Mouse (Mus musculus) hindbrain, embryonic 14.5 days (tissue): ENCODE results near the gene Csrp1. TPM values are rescaled to one million over a fixed set of nuclear protein-coding genes. Genes with fewer than 3 reads are reported as not detected.

Experiments
- ATAC-seq: fragments of 200-750 bp; cut with Nextera tagmentation; 2 replicates; pipeline ENCODE4 v1.8.0; 2017; ENCODE audit warnings: moderate number of reproducible peaks, mild to moderate bottlenecking, moderate TSS enrichment, moderate library complexity; ENCODE audit not compliant: low FRiP score
- DNase-seq: peaks from one replicate; pipeline ENCODE4 v3.0.0-alpha.2; 2015; ENCODE audit warnings: low spot score
- H3K27ac ChIP-seq: fragments of 300-500 bp; sonication (generic); 2 replicates; pipeline ENCODE4 v1.5.1; 2014; ENCODE audit warnings: mild to moderate bottlenecking, moderate library complexity
- H3K27me3 ChIP-seq: fragments of 300-500 bp; sonication (generic); 2 replicates; pipeline ENCODE4 v1.6.1; 2014; ENCODE audit warnings: mild to moderate bottlenecking, low read length, mixed read lengths; ENCODE audit not compliant: control insufficient read depth, insufficient read depth
- H3K36me3 ChIP-seq: fragments of 300-500 bp; sonication (generic); replicated peaks from 2 replicates; pipeline ENCODE4 v1.6.1; 2014; ENCODE audit not compliant: control insufficient read depth, insufficient read depth
- H3K4me1 ChIP-seq: fragments of 300-500 bp; sonication (generic); replicated peaks from 2 replicates; pipeline ENCODE4 v1.6.1; 2014; ENCODE audit warnings: antibody characterized with exemption, low read length, mixed read lengths; ENCODE audit not compliant: control insufficient read depth, insufficient read depth
- H3K4me2 ChIP-seq: fragments of 300-500 bp; sonication (generic); replicated peaks from 2 replicates; pipeline ENCODE4 v1.6.1; 2014; ENCODE audit warnings: mild to moderate bottlenecking, moderate library complexity
- H3K4me3 ChIP-seq: fragments of 300-500 bp; sonication (generic); replicated peaks from 2 replicates; pipeline ENCODE4 v1.5.1; 2014; ENCODE audit warnings: mild to moderate bottlenecking, low read length
- H3K9ac ChIP-seq: fragments of 300-500 bp; sonication (generic); 2 replicates; pipeline ENCODE4 v1.6.1; 2014
- H3K9me3 ChIP-seq: fragments of 300-500 bp; sonication (generic); 2 replicates; pipeline ENCODE4 v1.6.1; 2016; ENCODE audit warnings: low read length; ENCODE audit not compliant: control insufficient read depth
- WGBS: fragments of 180-500 bp; shearing (Covaris S2); extraction: QIAGEN DNeasy Blood & Tissue Kit; methylation state at CpG from one replicate; pipeline ENCODE4 v1.1.7; 2014; 5-methylcytosine and 5-hydroxymethylcytosine counted together
- polyA plus RNA-seq: library from polyadenylated mRNA; unstranded; fragments of >200 nt; fragmentation: Nextera tagmentation; extraction: Ambion mirVana; gene quantifications from 2 replicates; pipeline ENCODE4 v1.2.1, GENCODE M21; 2014

Gene Csrp1
- polyA plus RNA-seq, 1 experiment from 2014 or later, result 21.7 TPM

DNA sequence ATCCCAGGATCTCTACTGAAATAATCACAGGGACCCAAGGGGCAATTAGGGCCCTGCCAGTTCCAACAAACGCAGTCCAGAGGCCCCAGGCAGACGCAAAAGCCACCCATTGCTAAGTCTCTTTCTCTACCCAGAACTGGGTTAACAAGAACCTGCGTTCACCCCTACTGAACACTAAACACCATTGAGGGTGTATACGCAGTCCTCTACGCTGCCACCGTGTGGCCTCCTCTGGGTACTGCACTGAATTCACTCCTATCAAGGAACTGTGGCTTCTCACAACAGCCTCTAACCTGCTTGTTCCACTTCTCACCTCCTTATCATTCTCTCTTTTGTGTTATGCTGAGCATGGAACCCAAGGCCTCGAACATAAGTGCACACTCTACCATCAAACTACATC, 19.3 kb upstream of the Csrp1 start:
- Histone ChIP-seq H3K4me2 (no peak overlapping the region), H3K9me3 (no peaks in the 10 kb centered on the region), H3K4me1 (peaks cover 2% of the 10 kb centered on the region; the same call in 1 of the 2 replicates), H3K9ac (no peak overlapping the region), H3K27ac (no peak overlapping the region), H3K4me3 (no peak overlapping the region), H3K36me3 (no peaks in the 10 kb centered on the region), H3K27me3 (peaks cover 4% of the 10 kb centered on the region; the same call in 1 of the 2 replicates)
- WGBS, result under 1% methylated on average over 7 of the region's 7 CpGs
- ATAC-seq, result peak; percentile 56
- DNase-seq, result peak; percentile 97

DNA sequence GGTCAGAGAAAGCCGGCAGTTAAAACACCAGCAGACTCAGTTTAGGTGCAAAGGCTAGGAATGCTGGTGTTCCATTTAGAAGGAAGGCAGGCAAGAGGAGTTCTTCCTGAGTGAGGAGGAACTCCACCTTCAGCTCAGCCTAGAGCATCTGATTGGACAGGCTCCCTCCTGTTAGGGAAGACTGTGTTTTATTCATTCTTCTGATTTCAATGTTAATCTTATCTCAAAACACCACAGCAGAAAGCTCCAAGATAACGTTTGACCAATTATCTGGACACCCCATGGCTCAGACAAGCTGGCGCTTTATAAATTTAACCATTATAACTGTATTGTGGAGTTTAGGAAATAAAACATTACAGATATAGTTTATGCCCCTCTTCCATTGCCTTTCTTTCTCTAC, 18.5 kb upstream of the Csrp1 start:
- no peak overlapping the region for H3K4me3 ChIP-seq
- H3K9me3 ChIP-seq, result no peaks in the 10 kb centered on the region
- no peaks in the 10 kb centered on the region for H3K36me3 ChIP-seq
- H3K27me3 ChIP-seq, result peaks cover 4% of the 10 kb centered on the region; the same call in 1 of the 2 replicates
- ATAC-seq, result no peak
- 44% methylated on average over 3 of the region's 3 CpGs for WGBS
- peaks cover 2% of the 10 kb centered on the region; the same call in 1 of the 2 replicates for H3K4me1 ChIP-seq
- no peak for DNase-seq
- no peak overlapping the region for H3K27ac ChIP-seq
- H3K9ac ChIP-seq, result no peak overlapping the region
- no peak overlapping the region for H3K4me2 ChIP-seq

- peaks cover 4% of the 10 kb centered on the region; the same call in 1 of the 2 replicates for H3K27me3 ChIP-seq
- 73% methylated on average over 2 of the region's 2 CpGs for WGBS
- no peak overlapping the region for H3K27ac ChIP-seq
- no peak overlapping the region for H3K9ac ChIP-seq
- DNase-seq (no peak), ATAC-seq (no peak)
- no peak overlapping the region for H3K4me2 ChIP-seq
- no peak overlapping the region for H3K4me3 ChIP-seq
- peaks cover 2% of the 10 kb centered on the region; the same call in 1 of the 2 replicates for H3K4me1 ChIP-seq
- no peaks in the 10 kb centered on the region for H3K9me3 ChIP-seq
- H3K36me3 ChIP-seq, result no peaks in the 10 kb centered on the region
Measured at GRCm38 (mm10) chr1:135702722-135703121, 17.1 kb upstream of the Csrp1 start.

DNA sequence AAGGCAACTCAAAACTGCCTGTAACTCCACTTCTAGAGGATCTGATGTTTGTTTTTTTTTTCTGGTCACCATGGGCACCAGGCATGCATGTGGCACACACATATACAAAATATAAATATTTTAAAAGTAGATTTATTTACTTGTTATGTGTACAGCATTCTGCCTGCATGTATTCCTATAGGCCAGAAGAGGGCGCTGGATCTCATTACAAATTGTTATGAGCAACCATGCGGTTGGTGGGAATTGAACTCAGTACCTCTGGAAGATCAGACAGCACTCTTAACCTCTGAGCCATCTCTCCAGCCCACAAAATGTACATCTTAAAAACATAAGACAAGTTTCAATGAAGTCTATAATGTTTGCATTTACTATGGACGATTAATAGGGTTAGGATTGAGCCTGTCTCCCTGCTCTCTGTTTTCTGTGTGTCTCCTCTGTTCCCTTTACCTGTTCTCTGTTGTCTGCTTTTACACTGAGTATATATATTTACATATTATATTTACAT, 15.5 kb upstream of the Csrp1 start:
- Histone ChIP-seq H3K9ac (no peak overlapping the region), H3K27me3 (peaks cover 4% of the 10 kb centered on the region; the same call in 1 of the 2 replicates), H3K4me1 (no peaks in the 10 kb centered on the region; the same call in 1 of the 2 replicates), H3K4me3 (no peak overlapping the region), H3K4me2 (no peak overlapping the region), H3K36me3 (no peaks in the 10 kb centered on the region), H3K27ac (no peak overlapping the region), H3K9me3 (no peaks in the 10 kb centered on the region)
- no peak for ATAC-seq
- WGBS, result 62% methylated on average over 3 of the region's 3 CpGs
- no peak for DNase-seq

DNA sequence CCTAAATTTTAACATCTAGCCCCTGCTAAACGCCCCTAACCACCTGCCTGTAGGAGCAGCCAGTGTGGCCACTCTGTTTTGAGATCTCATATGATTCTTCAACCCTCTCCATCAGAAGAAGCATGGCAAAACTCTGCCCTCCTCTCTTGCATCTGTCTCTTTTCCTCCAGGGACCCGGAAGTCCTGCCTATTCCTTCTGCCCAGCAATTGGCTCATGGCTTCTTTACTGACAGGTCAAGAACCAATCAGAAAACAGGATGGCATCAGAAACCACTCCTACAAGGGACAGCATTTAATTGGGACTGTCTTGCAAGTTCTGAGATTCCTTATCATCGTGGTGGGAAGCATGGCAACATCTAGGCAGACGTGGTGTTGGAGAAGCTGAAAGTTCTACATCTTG, 11.5 kb upstream of the Csrp1 start:
- H3K27me3 ChIP-seq, result no peaks in the 10 kb centered on the region
- no peak overlapping the region for H3K9ac ChIP-seq
- WGBS, result 63% methylated on average over 4 of the region's 4 CpGs
- DNase-seq (no peak), ATAC-seq (no peak)
- peak overlapping the region; percentile 31 for H3K4me2 ChIP-seq
- H3K27ac ChIP-seq, result no peak overlapping the region
- H3K9me3 ChIP-seq, result no peaks in the 10 kb centered on the region
- H3K4me1 ChIP-seq, result no peaks in the 10 kb centered on the region
- no peaks in the 10 kb centered on the region for H3K36me3 ChIP-seq
- H3K4me3 ChIP-seq, result no peak overlapping the region

DNA sequence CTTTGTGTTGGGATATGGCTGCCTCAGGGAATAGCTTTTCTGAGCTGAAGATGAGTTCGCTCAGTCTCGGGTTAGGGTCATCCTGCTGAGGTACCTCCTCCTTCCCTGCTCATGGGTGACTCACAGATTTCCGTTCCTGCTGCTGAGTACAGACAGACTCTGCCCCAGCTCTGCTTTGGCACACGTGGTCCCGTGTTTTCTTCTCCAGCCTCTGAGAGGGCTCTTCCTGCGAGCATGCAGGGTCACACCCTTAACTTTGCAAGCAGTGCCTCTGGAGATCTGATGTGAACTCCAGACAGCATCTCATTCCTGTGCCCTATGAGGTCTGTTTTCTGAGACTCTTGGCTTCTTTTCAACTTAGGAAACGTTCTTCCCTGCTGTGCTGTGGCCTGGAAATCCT, 8.7 kb upstream of the Csrp1 start:
- 65% methylated on average over 7 of the region's 7 CpGs for WGBS
- H3K4me1 ChIP-seq, result no peaks in the 10 kb centered on the region
- ATAC-seq (no peak), DNase-seq (no peak)
- H3K36me3 ChIP-seq, result no peaks in the 10 kb centered on the region
- no peak overlapping the region for H3K27ac ChIP-seq
- H3K9me3 ChIP-seq, result no peaks in the 10 kb centered on the region
- no peak overlapping the region for H3K4me3 ChIP-seq
- H3K9ac ChIP-seq, result no peak overlapping the region
- no peak overlapping the region for H3K4me2 ChIP-seq
- no peaks in the 10 kb centered on the region for H3K27me3 ChIP-seq

DNA sequence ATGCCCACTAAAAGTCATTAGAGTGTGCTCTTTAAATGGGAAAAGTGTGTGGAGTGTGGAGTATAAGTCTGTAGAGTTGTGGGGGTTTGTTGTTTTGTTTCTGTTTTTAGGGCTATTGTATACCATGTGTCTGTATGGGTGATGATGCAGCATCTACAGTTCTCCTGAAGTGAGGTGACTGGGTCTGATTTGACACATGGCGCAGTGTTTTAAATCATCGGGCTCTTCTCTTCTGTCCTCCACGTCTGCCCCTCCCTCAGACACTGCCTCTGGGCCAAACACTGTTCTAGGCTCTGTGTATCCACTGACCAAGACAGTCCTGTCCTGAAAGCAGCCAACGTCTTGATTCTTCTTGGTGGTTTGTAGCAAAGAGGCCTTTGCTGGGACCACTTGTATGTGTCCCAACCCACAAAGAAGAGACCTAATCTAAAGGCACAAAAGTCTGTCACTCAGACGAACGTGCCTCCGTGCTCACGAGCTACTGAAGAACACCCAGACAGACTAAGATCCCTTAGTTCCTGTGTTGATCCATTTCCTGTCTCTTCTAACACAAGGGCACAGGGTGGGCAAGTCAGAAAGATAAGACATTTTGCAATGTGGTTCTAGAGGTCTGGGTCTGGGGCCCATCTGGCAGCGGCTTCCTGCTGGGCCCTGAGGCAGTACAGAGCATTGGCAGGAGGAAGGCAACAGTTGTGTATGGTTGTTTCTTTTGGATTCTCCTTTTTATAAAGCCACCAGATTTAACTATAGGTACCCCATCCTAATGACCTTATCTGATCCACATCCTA, 5.6 kb upstream of the Csrp1 start:
- WGBS, result 81% methylated on average over 9 of the region's 9 CpGs
- H3K27me3 ChIP-seq, result no peaks in the 10 kb centered on the region
- DNase-seq, result no peak
- H3K9me3 ChIP-seq, result no peaks in the 10 kb centered on the region
- no peak for ATAC-seq
- no peaks in the 10 kb centered on the region for H3K36me3 ChIP-seq
- no peak overlapping the region for H3K4me2 ChIP-seq
- H3K4me1 ChIP-seq, result no peaks in the 10 kb centered on the region
- H3K4me3 ChIP-seq, result no peak overlapping the region
- no peak overlapping the region for H3K27ac ChIP-seq
- H3K9ac ChIP-seq, result no peak overlapping the region

- WGBS, result 62% methylated on average over 3 of the region's 3 CpGs
- no peaks in the 10 kb centered on the region for H3K36me3 ChIP-seq
- ATAC-seq (no peak), DNase-seq (no peak)
- no peaks in the 10 kb centered on the region for H3K27me3 ChIP-seq
- no peak overlapping the region for H3K4me3 ChIP-seq
- no peak overlapping the region for H3K4me2 ChIP-seq
- H3K9ac ChIP-seq, result no peak overlapping the region
- H3K27ac ChIP-seq, result no peak overlapping the region
- no peaks in the 10 kb centered on the region for H3K4me1 ChIP-seq
- no peaks in the 10 kb centered on the region for H3K9me3 ChIP-seq
Measured at GRCm38 (mm10) chr1:135714901-135715609, 4.8 kb upstream of the Csrp1 start.

DNA sequence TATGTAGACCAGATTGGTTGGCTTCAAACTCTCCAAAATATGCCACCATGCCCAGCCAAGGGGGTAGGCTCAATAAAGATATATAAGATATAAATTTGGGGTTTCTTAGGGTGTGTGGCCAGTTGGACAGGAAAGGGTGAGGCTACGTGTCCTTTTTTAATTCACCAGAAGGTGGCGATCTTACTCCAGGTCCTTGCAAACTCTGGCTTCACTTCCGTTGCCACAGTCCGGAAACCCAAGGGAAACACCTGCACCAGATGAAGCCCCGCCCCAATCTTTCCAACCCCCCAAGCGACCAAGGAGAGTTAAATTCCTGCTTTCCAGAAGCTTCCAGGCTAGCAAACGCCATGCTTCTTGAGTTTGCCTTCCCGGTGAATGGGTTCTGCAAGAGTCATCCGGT, 375 bp upstream of the Csrp1 start:
- H3K4me3 ChIP-seq, result no peak overlapping the region
- WGBS, result 20% methylated on average over 9 of the region's 9 CpGs
- no peaks in the 10 kb centered on the region for H3K27me3 ChIP-seq
- no peaks in the 10 kb centered on the region for H3K4me1 ChIP-seq
- no peak overlapping the region for H3K4me2 ChIP-seq
- ATAC-seq (0 out of 2 replicates have a peak, but pooled peaks have one; percentile 34), DNase-seq (peak; percentile 80)
- H3K9ac ChIP-seq, result no peak overlapping the region
- H3K9me3 ChIP-seq, result no peaks in the 10 kb centered on the region
- H3K27ac ChIP-seq, result no peak overlapping the region
- H3K36me3 ChIP-seq, result no peaks in the 10 kb centered on the region
